Mouse (Mus musculus): ENCODE data around the gene Cnot6l. TPM values are rescaled to one million over a fixed set of nuclear protein-coding genes. Genes with fewer than 3 reads are reported as not detected.

Cnot6l gene
- polyA plus RNA-seq, 1 experiment from 2014 or later = 12.6 TPM

DNA sequence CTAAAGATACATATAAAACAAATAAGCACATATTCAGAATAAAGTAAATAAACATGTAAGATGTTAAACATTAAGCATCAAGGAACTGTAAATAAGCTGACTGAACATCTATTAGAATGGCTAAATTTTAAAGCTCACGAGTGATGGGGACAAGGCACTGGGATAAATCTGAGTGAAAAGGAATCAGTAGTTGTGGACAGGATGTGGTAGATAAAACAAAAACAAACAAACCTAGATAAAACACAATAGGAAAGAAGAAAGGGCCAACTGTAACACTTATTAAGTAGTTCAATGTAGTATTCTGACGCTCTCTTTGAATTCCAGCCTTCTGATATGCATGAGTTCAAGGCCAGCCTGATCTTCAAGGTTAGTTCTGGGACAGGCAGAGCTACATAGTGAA lies 21.6 kb downstream of the Cnot6l start:
- Histone ChIP-seq H3K36me3 (ENCODE audit: control insufficient read depth, insufficient read depth, low read length) (no peaks in the 10 kb centered on the region), H3K27me3 (ENCODE audit: control insufficient read depth, insufficient read depth, low read length) (no peaks in the 10 kb centered on the region), H3K4me2 (ENCODE audit: low read depth, severe bottlenecking) (no peak overlapping the region), H3K27ac (replicated peaks; ENCODE audit: low read depth, low read length) (no peak overlapping the region), H3K9me3 (ENCODE audit: control insufficient read depth, low read length) (no peaks in the 10 kb centered on the region), H3K4me1 (ENCODE audit: control insufficient read depth, insufficient read depth, low read length) (no peaks in the 10 kb centered on the region), H3K9ac (ENCODE audit: low read length) (no peak overlapping the region), H3K4me3 (ENCODE audit: low read depth, low read length) (no peak overlapping the region)
- DNase-seq (ENCODE audit: low spot score) (no peak), ATAC-seq (ENCODE audit: insufficient number of reproducible peaks, low FRiP score, low TSS enrichment, low read depth) (no peak)
- WGBS = 92% methylated on average over 2 of the region's 2 CpGs

DNA sequence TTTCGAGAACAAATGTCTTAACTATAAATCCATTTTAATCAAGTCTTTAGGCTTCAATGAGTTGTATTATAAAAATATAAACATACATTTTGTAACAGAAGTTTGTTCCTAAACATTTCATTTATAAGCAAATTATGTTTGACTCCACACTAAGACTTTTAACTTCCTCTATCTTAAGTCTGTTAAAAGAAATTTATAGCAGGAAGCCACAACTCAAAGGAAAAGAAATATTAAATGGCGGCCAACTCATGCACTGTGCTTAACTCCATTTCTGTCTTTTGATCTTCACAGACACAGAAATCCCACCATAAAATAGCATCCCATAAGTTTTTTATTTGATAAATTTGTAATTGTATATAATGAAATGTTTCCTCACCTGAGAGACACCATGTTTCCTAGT lies 33.3 kb downstream of the Cnot6l start:
- no peak for ATAC-seq (ENCODE audit: insufficient number of reproducible peaks, low FRiP score, low TSS enrichment, low read depth)

DNA sequence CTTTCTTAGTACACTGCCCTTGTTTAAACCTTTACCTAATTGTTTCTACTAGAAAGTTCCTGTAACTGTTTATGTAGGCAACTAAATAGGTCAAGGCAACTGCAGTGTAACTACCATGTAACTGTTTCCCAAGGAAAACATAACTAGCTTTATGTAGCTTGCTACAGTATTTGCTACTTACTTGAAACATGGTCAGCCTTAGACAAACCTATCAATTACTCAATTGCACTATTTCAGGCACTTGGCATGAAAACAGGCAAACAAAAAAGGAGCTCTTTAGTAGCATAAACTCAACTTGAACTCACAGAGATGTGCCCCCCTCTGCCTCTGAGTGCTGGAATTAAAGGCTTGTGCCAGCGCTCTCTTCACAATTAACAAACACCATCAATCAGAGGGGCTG lies 37.1 kb downstream of the Cnot6l start:
- Histone ChIP-seq H3K9me3 (ENCODE audit: control insufficient read depth, low read length) (no peaks in the 10 kb centered on the region), H3K4me2 (ENCODE audit: low read depth, severe bottlenecking) (no peak overlapping the region), H3K4me3 (ENCODE audit: low read depth, low read length) (no peak overlapping the region), H3K36me3 (ENCODE audit: control insufficient read depth, insufficient read depth, low read length) (no peaks in the 10 kb centered on the region), H3K9ac (ENCODE audit: low read length) (no peak overlapping the region), H3K27me3 (ENCODE audit: control insufficient read depth, insufficient read depth, low read length) (no peaks in the 10 kb centered on the region), H3K4me1 (ENCODE audit: control insufficient read depth, insufficient read depth, low read length) (no peaks in the 10 kb centered on the region), H3K27ac (replicated peaks; ENCODE audit: low read depth, low read length) (no peak overlapping the region)
- 93% methylated on average over 1 of the region's 1 CpGs for WGBS
- ATAC-seq (ENCODE audit: insufficient number of reproducible peaks, low FRiP score, low TSS enrichment, low read depth) (no peak), DNase-seq (ENCODE audit: low spot score) (no peak)

More for the DNA sequence above, 33.3 kb downstream of the Cnot6l start:
- H3K27ac ChIP-seq (replicated peaks; ENCODE audit: low read depth, low read length) = no peak overlapping the region
- H3K9ac ChIP-seq (ENCODE audit: low read length) = no peak overlapping the region
- no peaks in the 10 kb centered on the region for H3K27me3 ChIP-seq (ENCODE audit: control insufficient read depth, insufficient read depth, low read length)
- WGBS = 92% methylated on average over 2 of the region's 2 CpGs
- no peaks in the 10 kb centered on the region for H3K9me3 ChIP-seq (ENCODE audit: control insufficient read depth, low read length)
- DNase-seq (ENCODE audit: low spot score) = no peak
- no peak overlapping the region for H3K4me3 ChIP-seq (ENCODE audit: low read depth, low read length)
- H3K36me3 ChIP-seq (ENCODE audit: control insufficient read depth, insufficient read depth, low read length) = no peaks in the 10 kb centered on the region
- H3K4me1 ChIP-seq (ENCODE audit: control insufficient read depth, insufficient read depth, low read length) = no peaks in the 10 kb centered on the region
- no peak overlapping the region for H3K4me2 ChIP-seq (ENCODE audit: low read depth, severe bottlenecking)

DNA sequence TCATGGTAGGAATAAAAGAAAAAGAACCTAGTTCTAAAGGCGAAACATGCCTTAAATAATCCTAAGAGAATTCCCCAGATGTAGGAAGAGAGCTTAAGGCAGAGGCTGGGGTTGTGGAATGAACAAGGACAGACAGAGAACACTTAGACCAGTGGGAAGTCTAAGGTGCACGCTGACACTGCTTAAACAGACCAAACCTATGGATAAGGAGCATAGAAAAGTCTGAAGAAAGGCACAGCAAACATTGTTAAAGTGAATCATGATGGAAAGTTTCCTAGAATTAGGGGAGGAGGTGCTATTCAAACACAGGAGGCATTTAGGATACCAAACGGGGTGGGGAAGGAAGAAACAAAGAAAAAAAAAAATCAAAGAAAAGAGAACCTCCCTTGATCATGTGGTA lies 49.0 kb downstream of the Cnot6l start:
- Histone ChIP-seq H3K4me1 (ENCODE audit: control insufficient read depth, insufficient read depth, low read length) (no peaks in the 10 kb centered on the region), H3K4me3 (ENCODE audit: low read depth, low read length) (no peak overlapping the region), H3K9ac (ENCODE audit: low read length) (no peak overlapping the region), H3K36me3 (ENCODE audit: control insufficient read depth, insufficient read depth, low read length) (no peaks in the 10 kb centered on the region), H3K4me2 (ENCODE audit: low read depth, severe bottlenecking) (no peak overlapping the region), H3K27me3 (ENCODE audit: control insufficient read depth, insufficient read depth, low read length) (no peaks in the 10 kb centered on the region), H3K27ac (replicated peaks; ENCODE audit: low read depth, low read length) (no peak overlapping the region), H3K9me3 (ENCODE audit: control insufficient read depth, low read length) (no peaks in the 10 kb centered on the region)
- ATAC-seq (ENCODE audit: insufficient number of reproducible peaks, low FRiP score, low TSS enrichment, low read depth) = no peak
- WGBS = 81% methylated on average over 3 of the region's 3 CpGs
- DNase-seq (ENCODE audit: low spot score) = no peak

DNA sequence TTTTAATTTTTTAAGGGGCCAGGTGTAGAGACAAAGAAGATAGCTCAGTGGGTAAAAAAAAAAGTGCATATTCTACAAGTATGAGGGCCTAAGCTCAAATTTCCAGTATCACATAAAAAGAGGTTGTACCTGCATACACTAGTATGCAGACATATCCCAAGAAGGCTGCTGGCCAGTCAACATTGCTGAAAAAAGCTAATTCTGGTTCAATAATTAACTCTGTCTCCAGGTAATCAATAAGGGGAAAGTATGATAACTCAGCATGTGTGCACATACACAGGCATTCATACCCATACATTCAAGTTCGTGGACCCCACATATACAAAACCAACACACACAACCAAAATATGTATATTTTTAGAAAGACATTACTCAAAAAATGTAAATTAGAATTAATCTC lies 59.3 kb downstream of the Cnot6l start:
- no peaks in the 10 kb centered on the region for H3K27me3 ChIP-seq (ENCODE audit: control insufficient read depth, insufficient read depth, low read length)
- no peak overlapping the region for H3K4me3 ChIP-seq (ENCODE audit: low read depth, low read length)
- no peaks in the 10 kb centered on the region for H3K9me3 ChIP-seq (ENCODE audit: control insufficient read depth, low read length)
- WGBS = 93% methylated on average over 1 of the region's 1 CpGs
- H3K4me1 ChIP-seq (ENCODE audit: control insufficient read depth, insufficient read depth, low read length) = no peaks in the 10 kb centered on the region
- H3K4me2 ChIP-seq (ENCODE audit: low read depth, severe bottlenecking) = no peak overlapping the region
- no peak overlapping the region for H3K9ac ChIP-seq (ENCODE audit: low read length)
- DNase-seq (ENCODE audit: low spot score) (no peak), ATAC-seq (ENCODE audit: insufficient number of reproducible peaks, low FRiP score, low TSS enrichment, low read depth) (no peak)
- no peaks in the 10 kb centered on the region; the same call in 1 of the 2 replicates for H3K36me3 ChIP-seq (ENCODE audit: control insufficient read depth, insufficient read depth, low read length)
- no peak overlapping the region for H3K27ac ChIP-seq (replicated peaks; ENCODE audit: low read depth, low read length)

DNA sequence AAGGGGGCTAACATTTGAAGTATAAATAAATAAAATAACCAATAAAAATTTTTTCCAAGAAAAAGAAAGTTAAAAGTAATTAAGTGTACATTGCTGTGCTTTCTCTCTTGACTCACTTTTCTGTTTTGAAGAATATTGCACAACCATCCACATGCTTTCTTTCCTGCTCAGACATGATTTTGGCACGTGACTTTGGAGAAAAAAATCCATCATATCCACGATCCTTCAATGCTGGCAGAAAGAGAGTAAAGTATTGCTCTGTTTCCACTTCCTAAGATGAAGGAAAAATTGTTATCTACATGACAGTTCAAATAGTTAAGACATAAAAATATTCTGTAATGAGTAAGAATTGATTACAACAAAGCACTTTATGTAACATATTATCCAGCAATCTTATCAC lies 72.5 kb downstream of the Cnot6l start:
- Histone ChIP-seq H3K27ac (replicated peaks; ENCODE audit: low read depth, low read length) (no peak overlapping the region), H3K9ac (ENCODE audit: low read length) (no peak overlapping the region), H3K27me3 (ENCODE audit: control insufficient read depth, insufficient read depth, low read length) (no peaks in the 10 kb centered on the region), H3K4me1 (ENCODE audit: control insufficient read depth, insufficient read depth, low read length) (no peaks in the 10 kb centered on the region), H3K9me3 (ENCODE audit: control insufficient read depth, low read length) (no peaks in the 10 kb centered on the region), H3K36me3 (ENCODE audit: control insufficient read depth, insufficient read depth, low read length) (no peaks in the 10 kb centered on the region), H3K4me3 (ENCODE audit: low read depth, low read length) (no peak overlapping the region), H3K4me2 (ENCODE audit: low read depth, severe bottlenecking) (no peak overlapping the region)
- DNase-seq (ENCODE audit: low spot score) (no peak), ATAC-seq (ENCODE audit: insufficient number of reproducible peaks, low FRiP score, low TSS enrichment, low read depth) (no peak)
- WGBS = 95% methylated on average over 2 of the region's 2 CpGs

DNA sequence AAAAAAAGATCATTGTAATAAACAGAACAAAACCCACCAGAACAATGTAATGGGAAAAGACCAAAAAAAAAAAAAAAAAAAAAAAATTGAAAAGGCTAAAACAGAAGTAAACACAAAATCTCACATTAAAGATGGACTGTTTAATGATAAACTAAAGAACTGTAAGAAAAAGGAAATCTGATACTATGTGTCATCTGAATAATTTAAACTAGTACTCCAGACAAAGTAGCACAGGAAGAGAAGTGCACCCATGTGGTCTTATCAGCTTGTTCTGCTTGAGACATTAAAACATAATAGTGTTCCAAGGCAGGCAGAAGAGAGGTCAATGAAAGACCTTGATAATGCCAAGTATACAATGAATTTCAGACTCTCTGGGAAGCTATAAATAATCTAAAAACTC lies 78.6 kb downstream of the Cnot6l start:
- DNase-seq (ENCODE audit: low spot score) = no peak
- no peaks in the 10 kb centered on the region; the same call in 1 of the 2 replicates for H3K36me3 ChIP-seq (ENCODE audit: control insufficient read depth, insufficient read depth, low read length)
- H3K27ac ChIP-seq (replicated peaks; ENCODE audit: low read depth, low read length) = no peak overlapping the region
- no peaks in the 10 kb centered on the region for H3K4me1 ChIP-seq (ENCODE audit: control insufficient read depth, insufficient read depth, low read length)
- no peaks in the 10 kb centered on the region for H3K9me3 ChIP-seq (ENCODE audit: control insufficient read depth, low read length)
- no peak overlapping the region for H3K4me2 ChIP-seq (ENCODE audit: low read depth, severe bottlenecking)
- H3K4me3 ChIP-seq (ENCODE audit: low read depth, low read length) = no peak overlapping the region
- ATAC-seq (ENCODE audit: insufficient number of reproducible peaks, low FRiP score, low TSS enrichment, low read depth) = no peak
- no peaks in the 10 kb centered on the region for H3K27me3 ChIP-seq (ENCODE audit: control insufficient read depth, insufficient read depth, low read length)
- no peak overlapping the region for H3K9ac ChIP-seq (ENCODE audit: low read length)

DNA sequence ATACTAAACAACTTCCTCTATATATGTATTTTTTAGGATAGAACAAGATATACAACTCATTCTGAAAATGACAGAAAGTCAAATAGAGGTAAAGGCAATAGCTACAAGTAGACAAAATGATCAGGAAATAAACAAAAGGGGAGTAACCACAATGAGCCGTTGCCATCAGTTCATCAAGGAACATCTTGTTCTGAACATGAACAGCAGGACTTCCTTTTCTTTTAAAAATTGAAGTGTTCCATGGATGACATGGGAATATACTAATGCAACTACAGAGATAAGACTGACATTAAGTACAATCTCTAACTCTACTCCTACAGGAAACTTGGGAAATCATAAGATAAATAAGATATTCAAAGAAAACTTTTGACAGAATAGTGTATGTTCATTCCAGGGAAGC lies 84.9 kb downstream of the Cnot6l start:
- Histone ChIP-seq H3K9ac (ENCODE audit: low read length) (no peak overlapping the region), H3K4me3 (ENCODE audit: low read depth, low read length) (no peak overlapping the region), H3K9me3 (ENCODE audit: control insufficient read depth, low read length) (no peaks in the 10 kb centered on the region), H3K4me2 (ENCODE audit: low read depth, severe bottlenecking) (no peak overlapping the region), H3K36me3 (ENCODE audit: control insufficient read depth, insufficient read depth, low read length) (no peaks in the 10 kb centered on the region; the same call in 1 of the 2 replicates), H3K27me3 (ENCODE audit: control insufficient read depth, insufficient read depth, low read length) (no peaks in the 10 kb centered on the region), H3K4me1 (ENCODE audit: control insufficient read depth, insufficient read depth, low read length) (no peaks in the 10 kb centered on the region), H3K27ac (replicated peaks; ENCODE audit: low read depth, low read length) (no peak overlapping the region)
- 89% methylated on average over 1 of the region's 1 CpGs for WGBS
- ATAC-seq (ENCODE audit: insufficient number of reproducible peaks, low FRiP score, low TSS enrichment, low read depth) (no peak), DNase-seq (ENCODE audit: low spot score) (no peak)

DNA sequence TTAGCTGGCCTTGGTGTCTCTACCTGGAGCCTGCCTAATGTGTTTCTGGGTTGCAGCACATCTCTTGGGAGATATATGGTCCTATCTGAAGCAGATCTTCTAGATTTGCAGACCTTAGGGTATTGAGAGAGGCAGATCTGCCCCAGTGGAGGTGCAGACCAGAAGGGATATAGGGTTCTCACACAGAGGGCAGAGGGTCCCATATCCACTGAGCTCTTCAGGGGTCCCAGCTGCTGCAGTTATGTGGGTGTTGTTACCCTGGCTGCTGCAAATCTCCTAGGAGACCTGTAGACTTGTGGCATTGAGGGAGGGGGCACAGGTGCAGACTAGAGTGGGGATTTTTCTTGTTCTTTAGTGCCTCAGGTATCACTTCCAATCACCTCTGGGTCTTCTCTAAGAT lies 98.4 kb downstream of the Cnot6l start:
- Histone ChIP-seq H3K27ac (replicated peaks; ENCODE audit: low read depth, low read length) (no peak overlapping the region), H3K4me3 (ENCODE audit: low read depth, low read length) (no peak overlapping the region), H3K9me3 (ENCODE audit: control insufficient read depth, low read length) (no peaks in the 10 kb centered on the region), H3K4me2 (ENCODE audit: low read depth, severe bottlenecking) (no peak overlapping the region), H3K36me3 (ENCODE audit: control insufficient read depth, insufficient read depth, low read length) (no peaks in the 10 kb centered on the region), H3K4me1 (ENCODE audit: control insufficient read depth, insufficient read depth, low read length) (no peaks in the 10 kb centered on the region), H3K27me3 (ENCODE audit: control insufficient read depth, insufficient read depth, low read length) (no peaks in the 10 kb centered on the region), H3K9ac (ENCODE audit: low read length) (no peak overlapping the region)
- ATAC-seq (ENCODE audit: insufficient number of reproducible peaks, low FRiP score, low TSS enrichment, low read depth) (no peak), DNase-seq (ENCODE audit: low spot score) (no peak)

Measured in limb, embryonic 11.5 days (tissue).